Mouse (Mus musculus) adrenal gland, adult 2 months (tissue): ENCODE data around the gene Scrn3. TPM values are rescaled to one million over a fixed set of nuclear protein-coding genes. Genes with fewer than 3 reads are reported as not detected.

Experiments
- DNase-seq: peaks from one replicate; pipeline ENCODE4 v3.0.0; 2021
- polyA plus RNA-seq: library from polyadenylated mRNA; depleted of rRNA; stranded (reverse); fragments of >200 nt; gene quantifications from 2 replicates; pipeline ENCODE4 v1.2.3, GENCODE M21; 2012
- total RNA-seq, 2 experiments: library from RNA; stranded (reverse); gene quantifications; 2 replicates each; pipeline ENCODE4 v1.2.3; 2021

The Scrn3 gene
- total and polyA plus RNA-seq, 3 experiments: 4.6 to 28.1 (median 19.1) TPM

DNA sequence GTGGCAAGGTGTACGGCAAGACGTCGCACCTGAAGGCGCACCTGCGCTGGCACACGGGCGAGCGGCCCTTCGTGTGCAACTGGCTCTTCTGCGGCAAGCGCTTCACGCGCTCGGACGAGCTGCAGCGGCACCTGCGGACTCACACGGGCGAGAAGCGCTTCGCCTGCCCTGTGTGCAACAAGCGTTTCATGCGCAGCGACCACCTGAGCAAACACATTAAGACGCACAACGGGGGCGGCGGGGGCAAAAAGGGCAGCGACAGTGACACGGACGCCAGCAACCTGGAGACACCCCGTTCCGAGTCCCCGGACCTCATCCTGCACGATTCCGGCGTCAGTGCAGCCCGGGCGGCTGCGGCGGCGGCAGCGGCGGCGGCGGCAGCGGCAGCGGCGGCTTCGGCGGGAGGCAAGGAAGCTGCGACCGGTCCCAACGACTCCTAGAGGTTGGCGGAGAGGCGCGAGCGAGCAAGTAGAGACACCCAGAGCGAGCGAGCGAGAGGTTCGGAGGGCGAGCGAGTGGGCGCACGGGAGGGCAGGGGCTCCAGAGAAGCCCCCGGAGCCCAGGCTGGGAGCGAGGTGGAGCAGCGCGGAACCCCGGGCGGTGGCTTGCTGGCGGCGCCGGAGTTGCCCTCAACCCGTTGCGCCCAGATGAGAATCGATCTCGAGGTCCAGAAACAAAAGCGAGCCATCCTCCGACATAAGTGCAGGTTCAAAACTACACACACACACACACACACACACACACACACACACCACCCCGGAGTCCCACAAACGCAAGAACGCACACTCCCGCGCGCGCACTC is 38.1 kb upstream of the Scrn3 start:
- DNase-seq: peak; percentile 60

DNA sequence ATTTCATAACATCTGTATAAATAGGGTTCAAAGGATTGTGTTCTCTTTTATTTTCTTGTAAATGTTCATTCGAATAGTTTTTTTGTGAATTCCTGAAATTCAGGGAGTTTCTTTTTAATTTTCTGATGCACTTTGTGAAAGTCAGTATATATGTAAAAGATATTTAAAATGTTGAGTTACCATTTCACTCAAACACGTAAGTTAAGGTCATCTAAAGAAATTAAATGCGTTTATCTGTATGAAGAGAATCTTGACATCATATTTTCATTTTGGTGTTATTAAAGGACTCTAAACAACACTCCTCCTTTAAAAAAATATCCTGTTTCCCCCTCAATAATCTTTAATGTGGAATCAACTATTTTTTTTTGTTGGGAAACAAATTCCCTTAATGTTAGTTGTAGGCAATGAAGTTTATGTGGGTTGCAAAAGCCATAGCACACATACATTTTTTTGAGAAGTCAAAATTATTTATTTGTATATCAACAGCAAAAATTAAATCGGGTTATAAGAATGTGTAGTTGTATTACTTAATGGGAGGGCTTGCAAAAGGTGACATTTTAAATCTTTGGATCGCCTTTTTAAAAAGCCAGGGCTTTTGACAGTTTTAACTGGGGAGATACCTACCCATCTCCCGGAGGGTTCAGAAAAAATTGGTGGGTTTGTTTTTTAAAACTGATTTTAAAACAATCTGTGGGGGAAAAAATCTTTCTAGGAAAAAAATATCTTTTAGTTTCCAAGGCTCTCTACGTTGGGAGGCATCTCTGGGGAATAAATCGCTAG is 37.0 kb upstream of the Scrn3 start:
- no peak for DNase-seq

DNA sequence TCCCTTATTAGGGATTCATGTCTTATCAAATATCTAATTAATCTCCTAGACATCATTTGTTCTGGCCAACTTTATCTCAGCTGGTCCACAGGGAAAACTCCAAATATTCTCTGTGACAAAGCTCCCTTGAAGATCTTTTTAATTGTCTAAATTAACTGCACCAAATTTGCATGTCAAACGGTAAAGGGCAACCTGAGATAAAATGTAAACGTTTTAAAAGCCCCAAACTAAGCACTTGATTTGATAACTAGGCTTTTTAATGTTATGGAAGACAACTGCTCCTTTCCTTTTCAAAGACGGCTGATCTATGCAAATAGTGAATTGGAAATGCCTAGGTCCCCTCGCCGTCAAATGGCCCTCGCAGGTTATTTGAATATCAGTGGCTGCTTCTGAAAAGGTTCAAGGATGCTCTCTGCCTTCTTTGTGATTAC is 36.2 kb upstream of the Scrn3 start:
- DNase-seq: no peak

DNA sequence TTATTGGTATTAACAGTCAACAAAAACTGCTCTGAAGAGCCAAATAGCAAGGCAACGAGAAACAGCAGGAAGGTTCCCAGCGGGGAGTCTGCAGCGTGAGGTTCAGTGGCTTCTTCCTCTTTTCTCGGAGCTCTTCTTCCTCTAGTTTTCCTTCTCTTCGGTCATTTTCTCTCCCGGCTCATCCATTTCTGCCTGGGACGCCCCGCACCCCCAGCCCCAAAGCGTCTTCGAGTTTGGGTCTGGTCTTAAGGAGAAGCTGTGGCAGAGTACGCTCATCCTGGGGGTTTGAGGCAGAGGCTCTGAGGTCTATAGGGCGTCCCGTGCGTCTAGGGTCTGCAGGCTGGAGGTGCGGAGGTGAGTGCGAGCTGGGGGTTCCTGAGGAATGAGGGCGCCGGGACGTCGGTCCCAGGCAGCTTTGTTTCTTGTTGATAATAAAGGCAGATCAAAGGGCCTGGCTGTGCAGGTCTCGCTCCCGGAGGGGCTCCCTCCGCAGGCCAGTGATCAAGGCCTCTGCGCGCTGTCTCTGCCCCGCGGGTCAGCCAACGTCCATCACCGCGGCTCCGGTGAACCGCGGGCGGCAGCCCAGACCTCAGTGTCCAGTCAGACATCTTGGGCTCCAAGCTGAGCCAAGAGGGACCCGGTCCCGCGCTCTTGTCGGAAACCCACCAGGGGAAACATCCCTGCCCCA is 35.2 kb upstream of the Scrn3 start:
- no peak for DNase-seq

DNA sequence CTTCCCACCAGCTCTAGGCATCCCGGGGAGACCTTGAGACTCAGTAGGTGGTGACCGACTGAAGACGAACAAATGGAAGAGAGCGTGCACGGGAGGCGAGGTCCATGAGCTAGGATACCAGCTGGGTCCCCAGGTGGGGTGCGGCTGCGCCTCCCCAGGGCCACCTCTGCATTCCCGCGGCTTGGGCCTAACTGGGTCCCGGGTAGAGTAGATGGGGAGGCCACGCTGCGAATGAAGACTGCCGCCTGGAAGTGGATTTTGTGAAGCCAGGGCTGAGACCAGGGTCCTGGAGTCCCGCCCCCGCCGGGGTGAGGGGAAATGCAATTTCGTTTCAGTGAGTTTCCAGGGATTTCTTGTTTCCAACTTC is 34.7 kb upstream of the Scrn3 start:
- DNase-seq: no peak

DNA sequence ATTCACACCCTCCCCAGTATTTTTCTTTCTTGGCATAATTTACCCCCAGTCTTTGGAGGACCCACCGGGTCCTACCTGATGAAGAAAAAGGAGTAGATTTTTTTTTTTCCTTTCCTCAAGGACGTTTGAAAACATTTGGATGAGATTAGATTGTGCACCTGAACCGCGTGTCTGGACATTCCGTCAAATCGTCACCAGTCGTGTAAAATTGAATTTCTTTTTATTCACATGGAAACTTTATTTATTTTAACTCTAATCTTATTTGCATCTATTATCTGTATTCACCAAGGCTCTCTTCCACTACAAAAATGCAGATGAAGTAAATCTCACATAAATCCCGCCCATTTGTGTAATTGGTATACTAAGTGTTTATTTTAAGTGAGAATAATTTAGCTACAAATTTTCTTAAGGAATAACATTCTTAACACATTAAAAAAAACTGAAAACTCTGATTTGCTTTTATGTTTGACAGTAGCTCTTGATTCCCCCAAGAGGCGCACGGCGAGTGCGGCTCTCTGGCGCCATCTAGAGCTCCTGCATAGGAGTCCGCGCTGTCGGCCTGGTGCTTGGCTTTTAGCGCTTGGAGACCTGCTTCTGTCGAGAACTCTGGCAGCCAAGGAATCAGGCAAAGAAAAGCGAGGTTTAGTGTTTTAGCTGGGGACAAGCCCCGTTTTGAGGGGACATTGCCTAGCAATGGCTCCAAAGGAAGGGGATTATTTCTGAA is 34.1 kb upstream of the Scrn3 start:
- DNase-seq: peak; percentile 87

DNA sequence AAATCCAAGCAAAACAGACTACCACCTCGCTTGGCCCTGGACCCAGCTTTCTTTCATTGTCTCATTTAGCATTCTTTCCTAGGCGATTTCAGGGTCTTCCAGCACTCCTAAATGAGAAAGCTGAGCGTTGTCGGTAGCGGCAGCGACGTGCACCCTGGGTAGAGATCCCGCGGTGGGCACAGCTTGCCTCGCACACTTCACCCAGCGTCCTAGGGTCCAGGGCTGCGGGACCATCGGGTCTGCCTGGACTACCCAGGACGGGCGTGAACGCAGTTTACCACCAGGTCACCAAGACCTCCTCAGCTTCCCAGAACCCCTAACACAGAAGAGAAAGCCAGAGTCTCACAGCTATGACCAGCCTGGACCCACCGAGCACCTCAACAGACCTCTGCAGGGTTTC is 33.5 kb upstream of the Scrn3 start:
- DNase-seq: no peak

DNA sequence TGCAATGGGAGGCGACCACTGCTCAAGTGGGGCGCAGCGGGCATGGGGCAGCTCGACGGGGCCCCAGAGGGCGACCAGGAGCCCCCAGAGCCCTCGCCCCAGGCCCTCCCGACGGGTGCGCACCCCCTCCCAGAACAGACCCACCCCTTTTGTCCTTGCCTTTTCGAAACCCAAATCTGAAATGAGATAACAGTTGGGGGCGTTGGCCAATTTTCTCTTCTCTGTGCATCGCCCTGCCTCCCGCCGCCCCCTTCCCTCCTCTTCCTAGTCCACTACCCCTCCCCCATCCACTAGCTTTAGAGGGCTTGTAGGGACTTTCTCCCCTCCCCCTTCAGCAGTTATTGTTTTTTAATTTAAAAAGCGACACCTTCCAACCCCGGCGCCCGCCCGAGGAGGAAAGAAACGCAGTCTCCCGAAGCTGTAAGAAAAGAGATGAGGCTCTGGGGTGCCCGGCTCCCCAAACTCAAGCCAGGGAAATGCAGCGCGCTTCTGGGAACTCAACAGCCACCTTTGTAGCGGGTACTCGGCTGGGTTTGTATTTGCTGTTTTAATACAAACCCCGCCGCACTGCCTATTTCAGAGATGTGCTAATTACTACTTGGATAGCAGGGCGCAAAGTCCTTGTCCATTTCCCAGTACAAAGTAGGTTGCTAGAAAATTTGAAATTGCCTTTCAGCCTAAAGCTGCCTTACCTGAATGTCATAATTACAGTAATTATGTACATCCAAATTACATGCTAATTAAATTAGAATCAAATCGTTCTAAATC is 32.9 kb upstream of the Scrn3 start:
- no peak for DNase-seq

DNA sequence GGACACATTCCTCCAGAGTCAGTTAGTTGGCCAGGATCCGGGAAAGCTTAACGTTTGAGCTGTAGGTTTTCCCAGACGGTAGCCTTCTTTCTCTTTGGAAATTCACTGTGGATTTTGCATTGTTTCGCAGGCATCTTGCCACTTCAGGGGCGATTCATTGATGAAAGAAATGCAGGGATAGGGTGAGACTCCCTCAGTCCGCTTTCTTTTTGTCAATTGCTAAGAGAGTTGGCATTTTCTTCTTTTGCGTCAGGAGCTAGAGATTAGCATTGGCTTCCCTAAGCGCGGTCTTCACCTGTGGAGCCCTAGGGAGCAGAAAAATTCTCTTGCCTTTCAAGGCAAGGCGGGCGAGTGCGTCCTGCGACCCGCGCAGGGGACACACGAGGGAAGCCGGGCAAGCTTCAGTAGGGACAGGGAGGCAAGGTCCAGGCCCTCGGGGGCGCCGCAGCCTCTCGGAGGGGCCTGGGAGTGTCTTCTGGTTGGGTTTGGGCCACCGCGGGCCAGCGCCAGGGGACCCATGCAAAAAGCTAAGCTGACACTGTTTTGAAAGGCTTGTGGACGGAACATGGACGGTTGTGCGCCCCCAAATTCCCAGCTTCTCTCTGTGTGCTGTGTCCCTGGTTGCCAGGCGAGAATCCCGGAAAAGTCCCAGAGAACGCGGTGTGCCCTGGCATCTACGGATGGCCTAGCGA is 31.9 kb upstream of the Scrn3 start:
- no peak for DNase-seq

DNA sequence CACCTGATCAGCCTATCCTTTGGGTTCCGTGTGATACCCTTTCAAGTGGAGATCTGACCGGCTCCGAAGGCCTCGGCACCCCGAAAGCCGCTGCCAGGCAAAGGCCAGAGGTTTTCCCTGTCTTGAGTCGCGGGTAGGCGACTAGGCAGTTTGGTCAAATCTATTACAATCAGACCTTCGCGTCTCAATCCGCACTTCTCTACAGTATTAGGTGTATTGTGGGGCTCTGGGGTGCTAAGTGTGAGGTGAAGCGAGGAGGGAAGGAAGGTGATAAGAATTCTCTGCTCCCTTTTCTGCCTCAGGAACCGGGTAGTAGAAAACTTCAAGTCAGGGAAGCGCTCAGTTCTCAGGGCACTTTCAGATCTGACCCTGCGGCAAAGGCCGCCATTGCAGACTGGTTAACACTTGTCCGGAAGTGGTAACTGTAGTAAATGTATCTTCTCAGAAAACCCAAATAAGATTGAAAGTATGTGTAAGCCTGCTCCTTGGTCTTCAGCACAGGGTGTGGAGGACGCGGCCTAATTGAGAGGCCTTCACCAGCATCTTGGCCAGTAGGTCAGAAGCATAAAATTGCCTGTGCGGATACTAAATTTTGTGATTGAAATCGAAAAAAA is 31.2 kb upstream of the Scrn3 start:
- no peak for DNase-seq

DNA sequence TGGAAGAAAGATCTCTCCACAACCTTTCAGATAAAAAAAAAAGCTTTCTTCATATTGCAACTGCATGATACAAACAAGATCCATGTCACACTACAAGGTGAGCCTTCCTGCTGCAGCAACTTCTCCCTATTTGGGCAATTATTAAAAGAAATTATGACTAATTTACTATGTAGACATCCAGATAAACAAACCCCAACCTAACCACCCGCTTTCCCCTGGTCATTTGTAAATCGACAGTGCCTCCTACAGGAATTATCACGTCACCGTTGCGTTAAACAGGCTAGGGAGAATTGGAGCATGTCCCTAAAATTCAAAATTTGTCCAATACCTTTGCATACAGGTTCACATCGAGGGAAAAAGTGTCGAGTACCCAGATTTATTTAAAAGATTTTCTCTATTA is 30.7 kb upstream of the Scrn3 start:
- no peak for DNase-seq

DNA sequence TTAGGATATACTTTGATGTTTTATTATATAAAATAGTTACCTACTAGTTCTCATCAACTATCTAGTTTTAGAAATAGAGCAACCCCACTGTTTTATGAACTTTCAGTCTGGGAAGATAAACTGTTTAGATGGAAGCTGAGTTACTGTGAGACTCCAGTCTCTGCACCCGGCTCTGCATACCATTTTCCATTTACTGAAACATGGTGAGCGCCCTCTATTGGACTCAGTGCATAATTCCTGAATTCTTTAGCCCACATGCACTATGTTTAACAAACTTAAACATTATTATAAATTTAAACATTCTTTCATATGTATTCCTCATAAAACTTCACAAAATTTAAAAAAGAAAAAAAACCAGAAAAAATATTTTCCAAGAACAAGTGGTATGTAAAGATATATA is 26.8 kb upstream of the Scrn3 start:
- DNase-seq: no peak

DNA sequence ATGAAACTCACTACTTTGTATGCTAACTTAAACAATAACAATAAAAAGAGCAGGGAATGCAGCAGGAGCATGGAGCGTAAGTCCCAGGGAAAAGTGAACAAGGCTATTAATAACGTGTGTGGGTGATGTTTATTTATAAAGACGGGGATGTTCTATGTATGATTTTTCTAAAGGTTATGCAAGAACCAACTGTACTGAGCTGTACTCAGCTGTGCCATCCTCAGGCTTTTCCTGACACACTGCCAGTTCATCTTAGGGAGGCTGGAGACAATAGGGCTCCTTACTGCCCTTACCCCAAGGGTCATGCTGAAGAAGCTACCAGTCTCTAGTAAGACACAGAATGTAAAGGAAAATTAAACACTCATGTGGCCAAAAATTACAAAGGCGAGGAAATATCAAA is 21.3 kb upstream of the Scrn3 start:
- no peak for DNase-seq

DNA sequence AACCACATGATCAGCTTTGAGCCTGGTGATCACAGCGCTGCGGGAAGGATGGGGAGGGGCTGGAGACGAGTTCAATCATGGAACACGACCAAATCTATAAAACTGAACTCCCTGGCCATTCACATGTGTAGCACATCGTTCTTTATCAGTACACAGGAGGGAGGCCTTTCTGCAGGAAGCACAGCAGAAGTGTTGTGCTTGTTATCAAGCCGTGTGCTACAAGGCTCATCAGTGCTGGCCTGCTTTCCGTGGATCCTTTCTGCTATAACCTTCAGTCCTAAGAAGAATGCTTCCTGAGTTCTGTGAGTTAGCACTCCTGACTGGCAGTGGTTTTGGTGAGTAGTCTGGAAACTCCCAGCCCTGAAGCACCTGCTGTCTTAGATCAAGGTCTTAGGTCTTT is 17.4 kb upstream of the Scrn3 start:
- DNase-seq: no peak

DNA sequence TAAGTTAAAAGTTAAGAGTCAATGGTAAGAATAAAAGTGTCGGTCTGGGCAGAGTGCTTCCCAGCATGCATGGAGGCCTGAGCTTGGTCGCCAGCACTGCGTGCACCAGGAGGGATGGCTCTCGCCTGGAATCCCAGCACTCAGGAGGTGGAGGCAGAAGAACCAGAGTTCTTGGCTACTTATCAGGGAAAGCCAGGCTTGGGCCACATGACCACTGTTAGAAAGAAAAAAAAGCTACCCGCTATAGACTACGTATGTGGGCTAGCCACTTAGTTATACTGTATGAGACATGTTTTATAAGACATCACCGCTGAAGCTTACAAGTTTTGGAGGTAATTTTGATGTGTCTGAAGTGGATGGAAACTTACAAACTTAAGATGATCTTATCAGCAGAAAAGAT is 14.2 kb upstream of the Scrn3 start:
- DNase-seq: no peak

DNA sequence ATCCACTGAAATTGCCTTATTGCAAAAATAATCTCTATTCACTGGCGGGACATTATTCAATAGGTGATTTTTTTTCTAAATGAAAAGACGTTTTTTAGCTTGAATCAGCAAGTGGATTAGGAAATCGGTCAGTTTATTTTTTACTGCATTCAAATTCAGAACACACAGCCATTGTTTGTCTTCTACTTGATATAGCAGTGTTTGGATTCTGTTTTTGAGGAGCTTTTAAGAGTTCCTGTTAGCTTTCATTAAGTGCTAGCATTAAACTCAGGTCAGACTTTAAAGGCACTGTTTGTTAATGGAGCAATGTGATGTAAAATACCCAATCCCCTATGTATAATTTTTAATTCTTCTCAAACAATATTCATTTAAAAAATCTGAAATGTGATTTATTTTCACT is 13.6 kb upstream of the Scrn3 start:
- DNase-seq: no peak

DNA sequence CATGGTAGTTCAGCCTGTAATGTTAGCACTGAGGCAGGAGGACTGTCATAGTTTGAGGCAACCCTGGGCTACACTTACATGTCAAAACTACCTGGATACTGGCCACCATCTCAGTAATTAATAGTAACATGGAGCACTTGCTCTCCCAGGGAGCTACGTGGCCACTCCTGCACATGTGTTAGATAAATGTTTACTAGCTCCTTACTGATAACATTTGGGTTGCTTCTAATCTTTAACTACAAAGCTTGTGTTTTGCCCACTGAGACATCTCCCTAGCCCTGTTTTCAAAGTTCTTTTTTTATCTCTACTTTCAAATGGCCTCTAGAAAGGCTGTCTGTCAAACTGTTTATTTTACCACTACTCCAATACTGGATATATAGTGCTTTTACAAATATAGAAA is 10.4 kb upstream of the Scrn3 start:
- DNase-seq: no peak

DNA sequence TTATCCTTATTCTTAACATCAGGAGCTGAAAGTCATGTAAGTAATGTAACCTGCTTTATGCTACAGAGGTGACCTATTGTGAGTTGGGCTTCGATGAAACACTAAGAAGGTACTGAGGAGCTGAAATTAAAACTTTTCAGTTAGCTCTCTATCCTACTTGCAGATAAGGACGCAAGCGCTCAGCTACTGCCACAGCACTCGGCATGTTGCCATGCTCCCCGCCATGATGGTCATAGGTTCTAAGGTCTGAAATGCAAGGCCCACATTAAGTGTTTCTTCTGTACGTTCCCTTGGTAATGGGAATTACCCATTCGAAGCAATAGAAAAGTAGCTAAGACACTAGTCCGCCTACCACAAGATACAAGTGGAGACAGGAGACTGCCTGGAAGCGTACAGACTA is 9.7 kb upstream of the Scrn3 start:
- DNase-seq: no peak

DNA sequence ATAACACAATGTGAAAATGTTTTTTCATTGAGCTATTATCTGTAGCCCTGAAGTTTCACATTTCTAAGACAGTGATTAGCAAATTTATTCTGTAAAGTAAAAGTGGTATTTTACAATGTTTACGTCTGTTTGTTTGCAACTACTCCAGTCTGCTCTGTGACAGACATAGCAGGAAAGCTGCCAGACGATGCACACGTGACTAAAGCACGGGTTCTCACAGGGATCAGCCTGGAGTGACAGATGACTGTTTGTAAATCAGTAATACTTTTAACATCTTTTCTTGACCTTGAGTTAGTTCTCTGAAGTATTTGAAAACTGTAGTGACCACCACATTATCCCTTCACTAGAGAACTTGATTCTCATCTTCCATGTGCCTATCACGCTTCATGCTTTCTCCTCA is 7.9 kb upstream of the Scrn3 start:
- no peak for DNase-seq

DNA sequence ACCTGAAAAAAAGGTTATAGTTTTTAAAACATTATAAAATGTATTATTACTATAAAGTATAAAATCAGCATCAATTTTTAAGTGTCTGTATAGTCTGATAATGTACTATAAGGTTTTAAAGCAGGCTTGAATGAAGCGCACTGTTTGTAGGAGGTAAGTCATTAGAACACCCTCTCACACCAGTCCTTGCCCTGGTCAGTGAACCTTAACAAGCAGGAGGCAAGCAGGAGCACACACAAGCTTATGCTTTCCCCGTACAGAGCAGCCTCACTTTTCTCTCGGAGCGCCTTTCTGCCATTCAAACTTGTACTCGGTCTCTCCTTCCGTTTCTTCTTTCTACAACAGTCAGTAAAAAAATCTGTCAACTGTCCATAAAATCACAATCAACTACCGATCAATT is 6.4 kb upstream of the Scrn3 start:
- DNase-seq: no peak

DNA sequence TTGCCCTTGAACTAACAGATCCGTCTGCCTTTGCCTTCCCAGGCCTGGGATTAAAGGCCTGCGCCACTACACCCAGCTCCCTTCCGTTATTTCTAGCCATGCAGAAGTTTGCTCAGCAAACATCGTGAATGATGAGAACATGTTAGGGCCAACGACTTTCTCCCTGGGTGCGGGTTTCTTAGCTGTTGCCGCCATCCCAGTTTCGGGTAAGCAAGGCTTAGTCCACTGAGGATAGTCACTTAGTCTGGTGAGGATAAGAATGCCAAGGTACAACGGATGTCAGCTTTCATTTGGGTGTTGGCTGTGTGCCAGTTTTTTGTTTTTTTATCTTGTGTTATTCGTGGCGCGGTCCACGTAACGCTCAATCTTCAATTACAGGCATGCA is 708 bp downstream of the Scrn3 start:
- peak; percentile 71 for DNase-seq
